Mouse (Mus musculus): ENCODE results near the gene Camsap2. TPM values are rescaled to one million over a fixed set of nuclear protein-coding genes. Genes with fewer than 3 reads are reported as not detected.

The Camsap2 gene
- polyA plus RNA-seq, 1 experiment from 2014 or later = 6.9 TPM

DNA sequence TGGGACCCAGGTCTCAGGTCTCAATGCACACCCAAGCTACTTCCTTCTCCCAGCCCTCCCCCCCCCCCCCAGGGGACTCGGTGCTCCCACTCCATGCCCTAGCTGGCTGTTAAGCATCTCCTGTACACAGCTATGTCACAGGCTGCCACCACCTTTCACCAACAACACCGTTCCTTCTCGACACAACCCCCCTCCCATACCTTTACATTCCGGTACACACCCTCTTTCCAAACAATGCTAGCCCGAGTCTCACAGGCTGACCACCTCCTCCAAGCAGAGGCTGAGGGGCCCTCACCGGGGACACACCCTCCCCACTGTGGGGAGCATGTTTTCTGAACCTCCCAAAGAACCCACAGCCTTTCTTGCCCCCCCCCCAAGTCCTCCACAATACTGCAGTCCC is 114.3 kb downstream of the Camsap2 start:
- no peaks in the 10 kb centered on the region for H3K9me3 ChIP-seq
- H3K27me3 ChIP-seq (replicated peaks) = no peaks in the 10 kb centered on the region
- ATAC-seq = peak; percentile 34
- 0 out of 2 replicates have a peak, but pooled peaks cover 2% of the 10 kb centered on the region for H3K36me3 ChIP-seq
- WGBS = 12% methylated on average over 6 of the region's 6 CpGs
- 0 out of 2 replicates have a peak overlapping the region, but pooled peaks have one; percentile 8 for H3K9ac ChIP-seq
- peak overlapping the region; percentile 92 for H3K4me2 ChIP-seq (replicated peaks)
- peaks cover 50% of the 10 kb centered on the region for H3K4me1 ChIP-seq (replicated peaks)
- peak overlapping the region; percentile 94 for H3K27ac ChIP-seq
- H3K4me3 ChIP-seq (replicated peaks) = peak overlapping the region; percentile 65

DNA sequence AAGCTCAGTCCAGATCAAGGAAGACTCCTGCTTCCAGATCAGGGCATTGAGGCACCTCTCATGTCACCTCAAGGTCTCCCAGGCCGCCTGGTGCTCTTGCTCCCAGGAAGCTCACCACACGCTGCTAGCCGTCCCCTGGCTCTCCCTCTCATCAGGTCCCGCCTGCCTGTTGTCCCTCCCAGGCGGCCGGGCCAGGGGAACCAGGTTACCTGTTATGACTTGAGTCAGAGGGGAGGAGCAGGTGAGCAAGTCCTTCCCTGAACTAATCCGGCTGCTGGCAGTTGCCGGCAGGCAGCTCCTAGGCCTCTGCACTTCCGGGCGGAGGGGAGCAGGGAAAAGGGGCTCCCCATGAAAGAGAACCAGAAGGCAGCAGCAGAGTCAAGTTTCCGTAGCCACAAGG is 115.7 kb downstream of the Camsap2 start:
- ATAC-seq = peak; percentile 38
- H3K27ac ChIP-seq = peak overlapping the region; percentile 94
- H3K9me3 ChIP-seq = no peaks in the 10 kb centered on the region
- H3K4me3 ChIP-seq (replicated peaks) = peak overlapping the region; percentile 38
- H3K27me3 ChIP-seq (replicated peaks) = no peaks in the 10 kb centered on the region
- H3K9ac ChIP-seq = peak overlapping the region; percentile 54
- peak overlapping the region; percentile 92 for H3K4me2 ChIP-seq (replicated peaks)
- 27% methylated on average over 11 of the region's 11 CpGs for WGBS
- H3K36me3 ChIP-seq = peaks cover 6% of the 10 kb centered on the region; the same call in 1 of the 2 replicates
- H3K4me1 ChIP-seq (replicated peaks) = peaks cover 50% of the 10 kb centered on the region

DNA sequence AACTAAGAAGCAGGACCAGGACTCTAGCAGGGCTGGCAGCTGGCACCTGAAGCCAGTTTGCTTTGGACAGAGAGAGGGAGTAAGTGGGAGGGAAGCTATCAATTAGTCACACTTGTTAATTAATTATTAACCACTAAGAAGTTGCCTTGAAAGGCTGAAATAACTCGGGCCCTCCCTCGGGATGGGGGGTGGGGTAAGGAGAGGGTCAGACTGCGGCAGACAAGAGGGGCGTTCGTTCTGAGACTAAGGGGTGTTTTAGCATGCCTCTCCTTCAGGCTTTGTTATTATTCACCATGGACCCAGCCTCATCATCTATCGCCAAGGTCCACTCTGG is 116.9 kb downstream of the Camsap2 start:
- Histone ChIP-seq H3K9ac (peak overlapping the region; percentile 33; the same call in 1 of the 2 replicates), H3K27ac (peak overlapping the region; percentile 94), H3K4me2 (replicated peaks) (peak overlapping the region; percentile 92), H3K27me3 (replicated peaks) (no peaks in the 10 kb centered on the region), H3K36me3 (peaks cover 14% of the 10 kb centered on the region; the same call in 1 of the 2 replicates), H3K4me1 (replicated peaks) (peaks cover 49% of the 10 kb centered on the region), H3K9me3 (no peaks in the 10 kb centered on the region), H3K4me3 (replicated peaks) (peak overlapping the region; percentile 38)
- 31% methylated on average over 6 of the region's 6 CpGs for whole genome bisulfite sequencing
- ATAC-seq = peak; percentile 44

DNA sequence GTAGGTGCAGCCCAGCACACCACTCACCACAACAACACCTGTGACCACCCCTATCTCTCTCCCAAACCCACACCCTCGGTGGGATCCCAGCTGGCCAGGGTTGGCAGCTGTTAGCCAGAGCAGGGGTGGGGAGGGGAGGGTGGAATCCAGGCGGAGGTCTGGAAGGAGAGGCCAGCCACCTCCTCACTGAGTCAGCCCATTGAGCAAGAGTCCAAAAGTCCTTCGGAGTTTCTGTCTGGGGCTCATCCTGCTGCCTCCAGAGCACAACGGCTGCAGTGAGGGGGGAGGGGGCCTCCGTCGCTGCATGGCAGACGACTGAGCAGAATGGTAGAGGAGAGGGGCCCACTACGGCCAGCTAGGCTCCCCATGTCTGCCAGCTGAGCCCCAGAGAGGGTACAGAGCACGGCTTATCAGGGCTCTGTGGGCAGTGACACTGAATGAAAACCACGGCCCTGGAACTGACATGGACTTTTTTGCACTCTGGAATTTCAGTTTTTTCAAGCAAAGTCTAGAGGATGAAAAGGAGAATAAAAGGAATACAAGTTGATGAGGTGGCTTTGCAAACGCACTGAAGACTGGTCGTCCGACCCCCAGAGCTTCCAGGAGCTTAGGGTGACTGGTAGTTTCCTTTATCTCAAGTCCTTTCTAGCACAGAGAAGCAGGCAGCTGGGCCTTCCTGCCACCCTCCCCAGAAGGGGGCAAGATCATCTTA is 117.4 kb downstream of the Camsap2 start:
- H3K9ac ChIP-seq = peak overlapping the region; percentile 33; the same call in 1 of the 2 replicates
- no peaks in the 10 kb centered on the region for H3K9me3 ChIP-seq
- H3K4me3 ChIP-seq (replicated peaks) = peak overlapping the region; percentile 38
- peaks cover 53% of the 10 kb centered on the region for H3K4me1 ChIP-seq (replicated peaks)
- peak overlapping the region; percentile 92 for H3K4me2 ChIP-seq (replicated peaks)
- H3K36me3 ChIP-seq = peaks cover 18% of the 10 kb centered on the region; the same call in 1 of the 2 replicates
- ATAC-seq = peak; percentile 79
- WGBS = 15% methylated on average over 13 of the region's 13 CpGs
- H3K27me3 ChIP-seq (replicated peaks) = no peaks in the 10 kb centered on the region
- H3K27ac ChIP-seq = peak overlapping the region; percentile 94

DNA sequence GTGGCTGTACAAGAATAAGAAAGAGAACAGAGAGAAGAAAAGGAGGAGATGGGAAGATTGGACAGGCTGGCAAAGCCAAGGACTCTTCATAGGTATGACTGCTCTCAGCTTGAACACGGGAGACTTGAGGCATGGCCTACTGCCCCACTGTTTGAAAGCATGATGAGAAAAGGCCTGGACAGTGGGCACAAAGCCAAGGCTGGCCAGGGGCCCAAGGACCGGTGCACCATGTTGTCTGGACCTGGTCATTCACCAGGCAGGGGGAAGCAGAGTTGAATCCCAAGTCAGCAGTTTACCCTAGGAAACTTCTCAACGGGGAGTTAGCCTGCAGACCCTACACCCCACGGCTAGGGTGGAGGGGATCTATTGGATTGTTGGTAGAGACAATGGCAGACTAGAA is 118.0 kb downstream of the Camsap2 start:
- WGBS = 40% methylated on average over 4 of the region's 4 CpGs
- Histone ChIP-seq H3K4me1 (replicated peaks) (peaks cover 55% of the 10 kb centered on the region), H3K9me3 (no peaks in the 10 kb centered on the region), H3K9ac (no peak overlapping the region), H3K27me3 (replicated peaks) (no peaks in the 10 kb centered on the region), H3K27ac (peak overlapping the region; percentile 94), H3K36me3 (peaks cover 18% of the 10 kb centered on the region; the same call in 1 of the 2 replicates), H3K4me3 (replicated peaks) (peak overlapping the region; percentile 38; the same call in 1 of the 2 replicates), H3K4me2 (replicated peaks) (peak overlapping the region; percentile 92)
- ATAC-seq = peak; percentile 0; the same call in 1 of the 2 replicates

DNA sequence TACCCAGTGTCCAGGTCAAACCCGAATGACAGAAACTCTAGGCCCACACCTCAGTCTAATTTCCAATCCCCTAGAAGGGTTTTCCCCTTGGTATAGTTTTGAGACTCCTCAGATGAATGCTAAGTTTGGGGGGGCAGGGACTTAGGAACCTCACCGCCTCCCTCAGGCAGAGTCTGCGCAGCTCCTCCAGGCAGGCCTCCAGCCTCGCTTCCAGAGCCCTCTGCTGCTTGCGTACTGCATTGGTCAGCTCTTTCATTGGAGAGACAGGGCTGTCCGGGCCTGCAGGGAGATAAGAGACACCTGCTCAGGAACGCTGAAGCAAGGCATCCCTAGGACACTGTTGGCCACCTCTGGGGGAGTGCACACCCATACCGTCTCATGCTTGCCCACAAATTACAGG is 119.3 kb downstream of the Camsap2 start:
- ATAC-seq = no peak
- 80% methylated on average over 8 of the region's 8 CpGs for WGBS
- Histone ChIP-seq H3K27me3 (replicated peaks) (no peaks in the 10 kb centered on the region), H3K4me1 (replicated peaks) (peaks cover 48% of the 10 kb centered on the region), H3K4me3 (replicated peaks) (no peak overlapping the region), H3K9ac (no peak overlapping the region), H3K36me3 (peaks cover 18% of the 10 kb centered on the region; the same call in 1 of the 2 replicates), H3K9me3 (no peaks in the 10 kb centered on the region), H3K4me2 (replicated peaks) (no peak overlapping the region), H3K27ac (no peak overlapping the region)

DNA sequence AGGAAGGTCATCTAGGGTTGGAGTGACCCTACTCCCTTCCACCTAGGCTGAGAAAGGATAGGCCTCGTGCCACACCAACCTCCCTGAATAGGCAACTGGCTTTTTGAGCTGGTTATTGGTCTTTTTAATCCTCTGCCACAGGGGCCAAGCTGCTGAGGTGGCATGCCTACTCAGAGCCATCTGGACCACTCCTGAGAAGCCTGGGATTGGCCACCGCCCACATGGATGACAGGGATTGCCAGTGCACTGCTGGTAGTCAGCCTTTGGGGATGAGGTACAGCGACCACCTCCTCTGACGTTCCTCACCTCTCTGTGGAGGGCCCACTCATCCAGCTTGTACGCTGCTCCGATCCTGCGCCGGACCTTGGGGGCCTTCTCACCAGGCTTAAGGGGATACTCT is 120.1 kb downstream of the Camsap2 start:
- H3K27me3 ChIP-seq (replicated peaks) = no peaks in the 10 kb centered on the region
- 96% methylated on average over 8 of the region's 8 CpGs for WGBS
- peaks cover 18% of the 10 kb centered on the region; the same call in 1 of the 2 replicates for H3K36me3 ChIP-seq
- H3K4me2 ChIP-seq (replicated peaks) = no peak overlapping the region
- peaks cover 47% of the 10 kb centered on the region for H3K4me1 ChIP-seq (replicated peaks)
- no peaks in the 10 kb centered on the region for H3K9me3 ChIP-seq
- no peak overlapping the region for H3K4me3 ChIP-seq (replicated peaks)
- no peak overlapping the region for H3K27ac ChIP-seq
- no peak for ATAC-seq
- H3K9ac ChIP-seq = no peak overlapping the region

DNA sequence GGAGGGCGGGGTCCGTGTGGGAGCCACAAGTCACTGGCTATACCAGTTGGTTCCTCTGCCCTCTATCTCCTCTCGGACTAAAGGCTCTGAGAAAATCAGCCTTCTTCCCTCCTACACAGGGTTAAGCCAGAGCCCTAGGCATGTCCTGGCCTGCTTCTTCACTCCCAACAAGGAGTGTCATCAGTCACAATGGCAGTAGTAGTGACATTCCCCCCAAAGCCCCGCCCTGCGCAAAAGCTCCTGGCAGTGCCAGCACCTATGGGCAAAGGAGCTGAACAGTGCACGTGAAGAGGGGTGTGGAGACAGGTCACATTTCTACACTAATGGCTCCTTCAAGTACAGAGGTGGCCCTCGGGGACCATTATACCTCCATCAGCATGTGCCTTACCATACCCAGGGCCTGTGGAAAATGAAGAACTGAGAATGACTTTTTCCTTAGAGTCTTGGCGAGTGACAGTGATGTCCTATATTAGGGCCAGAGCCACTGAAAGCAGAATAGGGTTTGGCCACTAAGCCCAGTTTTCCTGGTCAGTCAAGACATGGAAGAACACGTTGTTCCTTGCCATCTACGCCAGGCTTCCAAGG is 122.1 kb downstream of the Camsap2 start:
- WGBS = 85% methylated on average over 10 of the region's 10 CpGs
- Histone ChIP-seq H3K4me2 (replicated peaks) (no peak overlapping the region), H3K4me1 (replicated peaks) (peaks cover 39% of the 10 kb centered on the region), H3K27ac (0 out of 2 replicates have a peak overlapping the region, but pooled peaks have one; percentile 51), H3K4me3 (replicated peaks) (no peak overlapping the region), H3K36me3 (peaks cover 21% of the 10 kb centered on the region; the same call in 1 of the 2 replicates), H3K9me3 (no peaks in the 10 kb centered on the region), H3K27me3 (replicated peaks) (no peaks in the 10 kb centered on the region), H3K9ac (no peak overlapping the region)
- ATAC-seq = no peak

DNA sequence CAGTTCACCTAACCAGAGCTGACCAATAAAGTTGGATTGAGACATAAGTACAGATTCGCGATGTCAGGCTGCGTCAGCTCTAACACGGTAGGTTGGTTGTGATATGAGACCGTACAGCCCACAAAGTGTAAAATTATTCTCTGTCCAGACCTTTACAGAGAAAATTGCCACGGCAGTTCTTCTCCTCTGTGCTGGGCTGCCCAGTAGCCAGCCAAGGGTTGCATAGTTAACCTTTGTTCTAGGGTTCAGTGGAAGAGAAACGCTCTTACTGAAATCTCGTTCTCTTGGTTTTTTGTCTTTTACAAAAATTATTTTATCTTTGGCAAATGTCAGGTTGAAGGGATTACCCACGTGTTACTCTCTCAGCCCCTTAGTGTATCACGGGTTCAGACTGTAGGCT is 123.5 kb downstream of the Camsap2 start:
- no peak for ATAC-seq
- 71% methylated on average over 10 of the region's 10 CpGs for WGBS

DNA sequence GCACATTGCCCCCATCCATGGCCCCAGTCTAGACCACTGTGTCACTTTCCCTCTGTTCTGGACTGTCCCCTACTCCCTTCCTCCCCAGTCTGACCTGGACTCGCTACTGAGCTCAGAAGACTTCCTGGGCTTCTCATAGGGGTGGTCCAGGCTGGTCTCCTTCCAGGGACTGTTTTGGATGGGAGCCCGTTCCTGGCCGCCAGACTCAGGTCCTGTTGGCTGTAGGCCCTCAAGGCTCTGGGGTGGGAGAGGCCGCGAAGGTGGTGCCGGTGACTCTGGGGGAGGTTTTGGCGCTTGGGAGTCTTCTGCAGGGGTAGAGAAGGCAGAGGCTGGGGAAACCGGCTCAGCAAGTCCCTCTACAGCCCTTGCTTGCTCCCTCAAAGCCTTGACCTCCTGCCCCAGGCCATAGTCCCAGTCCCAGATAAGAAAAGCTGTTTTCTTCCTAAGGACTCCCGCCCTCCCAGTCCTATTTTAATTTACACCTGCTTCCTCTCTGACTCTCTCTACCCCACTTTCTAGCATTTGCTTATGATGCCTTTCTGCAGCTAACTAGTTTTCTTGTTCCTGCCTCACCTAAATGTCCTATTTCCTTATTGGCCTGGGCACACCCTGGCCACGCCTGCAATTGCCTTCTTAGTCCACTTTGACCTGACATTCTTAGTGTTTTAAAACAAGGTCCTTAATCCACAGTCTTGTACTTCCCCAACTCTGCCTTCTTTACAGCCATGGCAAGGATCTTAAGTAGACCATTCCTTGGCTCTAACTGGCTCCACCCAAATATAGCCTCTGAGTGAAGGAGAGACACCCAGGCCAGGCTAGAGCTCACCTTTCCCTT is 125.7 kb downstream of the Camsap2 start:
- Histone ChIP-seq H3K9me3 (no peaks in the 10 kb centered on the region), H3K27me3 (replicated peaks) (no peaks in the 10 kb centered on the region), H3K4me2 (replicated peaks) (peak overlapping the region; percentile 46), H3K4me3 (replicated peaks) (peak overlapping the region; percentile 12; the same call in 1 of the 2 replicates), H3K4me1 (replicated peaks) (peaks cover 17% of the 10 kb centered on the region), H3K27ac (peak overlapping the region; percentile 90), H3K9ac (no peak overlapping the region), H3K36me3 (peaks cover 30% of the 10 kb centered on the region)
- 52% methylated on average over 10 of the region's 10 CpGs for WGBS
- peak; percentile 91 for ATAC-seq

More for the DNA sequence above, 123.5 kb downstream of the Camsap2 start:
- peaks cover 27% of the 10 kb centered on the region; the same call in 1 of the 2 replicates for H3K36me3 ChIP-seq
- no peak overlapping the region for H3K4me2 ChIP-seq (replicated peaks)
- peaks cover 24% of the 10 kb centered on the region for H3K4me1 ChIP-seq (replicated peaks)
- no peaks in the 10 kb centered on the region for H3K27me3 ChIP-seq (replicated peaks)
- H3K9ac ChIP-seq = no peak overlapping the region
- H3K9me3 ChIP-seq = no peaks in the 10 kb centered on the region
- no peak overlapping the region for H3K4me3 ChIP-seq (replicated peaks)
- no peak overlapping the region for H3K27ac ChIP-seq
